Mouse (Mus musculus): ENCODE measurements around the gene Nr1d2.
"Not testable (repeated sequence)": the region's sequence is repeated elsewhere in the genome, so short reads cannot be mapped to it uniquely, and the experiment has no call there.

DNA sequence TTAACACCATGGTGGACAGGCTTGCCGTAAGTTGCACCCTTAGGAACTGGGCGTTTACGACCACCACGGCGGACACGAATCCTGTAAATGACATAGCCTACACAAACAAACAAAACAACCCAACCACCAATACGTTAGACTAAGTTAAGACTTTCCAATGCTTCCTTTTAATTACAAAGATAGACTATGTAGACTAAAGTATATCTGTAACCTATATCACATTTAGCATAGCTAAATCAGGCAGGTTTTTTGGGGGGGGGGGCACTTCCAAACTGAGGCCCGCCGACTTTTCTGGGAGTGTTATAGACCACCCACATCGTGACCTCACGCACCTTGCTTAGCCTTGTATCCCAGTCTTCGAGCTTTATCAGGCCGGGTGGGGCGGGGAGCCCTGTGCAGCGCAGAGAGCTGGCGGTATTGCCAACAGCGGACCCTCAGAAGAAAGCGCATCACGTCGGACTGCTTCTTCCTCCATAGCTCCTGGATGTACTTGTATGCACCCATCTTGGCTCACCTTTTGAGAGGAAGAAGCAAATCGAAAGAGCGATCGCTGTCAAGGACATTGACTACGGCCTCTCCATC, 31.1 kb upstream of the Nr1d2 start:
- TF ChIP-seq CTCF (conservative IDR thresholded peaks at IDR 0.05; ENCODE audit: insufficient read depth, insufficient read length, low read depth, low read length); POLR2A (IDR thresholded peaks at IDR 0.05; ENCODE audit: low read depth, low read length): not testable (repeated sequence)
